Mouse (Mus musculus) B cell, adult 67 days (primary cell): ENCODE measurements around the gene Tex13c3. TPM values are rescaled to one million over a fixed set of nuclear protein-coding genes. Genes with fewer than 3 reads are reported as not detected.

Experiments
- total RNA-seq, 2 experiments: library from RNA; stranded (reverse); gene quantifications; 4 replicates each; pipeline ENCODE4 v1.2.4; 2023

Gene Tex13c3
- not detected for total RNA-seq

DNA sequence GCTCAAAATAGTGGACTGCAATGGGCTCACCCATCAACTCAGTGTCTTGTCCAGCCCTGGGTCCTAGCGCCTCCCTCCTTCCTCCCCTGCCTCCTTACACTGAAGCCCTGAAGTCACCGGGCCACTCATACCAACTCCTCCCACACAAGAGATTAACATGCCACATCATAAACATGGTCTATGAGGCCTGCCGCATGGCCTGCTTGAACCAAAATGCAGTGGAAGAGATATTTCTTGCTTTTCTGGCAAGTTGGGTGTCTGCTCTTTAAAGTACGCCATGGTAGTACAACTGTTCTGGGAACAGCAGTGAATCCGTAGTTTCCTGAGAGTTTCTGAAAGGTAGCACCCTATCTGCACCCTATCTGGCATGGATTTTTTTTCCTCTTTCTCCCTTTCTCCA is at the start of gene Tex13c3:
Gene Tex13c3 (minus strand): TSS at position 101 of the 400 bp plus-strand sequence.

